Mouse (Mus musculus) testis, adult 2 months (tissue): ENCODE results near the gene Il18r1. TPM values are rescaled to one million over a fixed set of nuclear protein-coding genes. Genes with fewer than 3 reads are reported as not detected.

ENCODE experiments used
- H3K27ac ChIP-seq: fragments of 200-500 bp; 2 replicates; pipeline ENCODE4 v1.5.1; 2012; ENCODE audit warnings: low read depth, low read length; ENCODE audit not compliant: control insufficient read depth, insufficient read depth
- H3K27me3 ChIP-seq: fragments of 200-500 bp; 2 replicates; pipeline ENCODE4 v1.6.1; 2012; ENCODE audit warnings: mild to moderate bottlenecking, low read length, moderate library complexity; ENCODE audit not compliant: control insufficient read depth, insufficient read depth
- H3K36me3 ChIP-seq: fragments of 200-500 bp; 2 replicates; pipeline ENCODE4 v1.6.1; 2012; ENCODE audit warnings: mild to moderate bottlenecking, low read length; ENCODE audit not compliant: control insufficient read depth, insufficient read depth
- H3K4me1 ChIP-seq: fragments of 200-500 bp; 2 replicates; pipeline ENCODE4 v1.6.1; 2012; ENCODE audit warnings: low read length; ENCODE audit not compliant: control insufficient read depth, insufficient read depth
- H3K4me3 ChIP-seq: fragments of 200-500 bp; 2 replicates; pipeline ENCODE4 v1.5.1; 2012; ENCODE audit warnings: low read depth, mild to moderate bottlenecking, low read length, moderate library complexity, mixed read lengths; ENCODE audit not compliant: control insufficient read depth
- CTCF ChIP-seq: fragments of 200-500 bp; IDR thresholded peaks from 2 replicates; pipeline ENCODE4 v1.5.1; 2012; ENCODE audit warnings: low read depth, mild to moderate bottlenecking, inconsistent platforms, low read length, moderate library complexity; ENCODE audit not compliant: control insufficient read depth, insufficient read depth, insufficient replicate concordance
- POLR2A ChIP-seq: fragments of 200-500 bp; IDR thresholded peaks from 2 replicates; pipeline ENCODE4 v1.6.1; 2012; ENCODE audit warnings: low read depth, mild to moderate bottlenecking, inconsistent platforms, low read length, moderate library complexity; ENCODE audit not compliant: control insufficient read depth
- polyA plus RNA-seq: library from polyadenylated mRNA; depleted of rRNA; stranded (reverse); fragments of >200 nt; gene quantifications from 2 replicates; pipeline ENCODE4 v1.2.3, GENCODE M21; 2012

Gene Il18r1
- polyA plus RNA-seq, 1 experiment: 0.12 TPM

DNA sequence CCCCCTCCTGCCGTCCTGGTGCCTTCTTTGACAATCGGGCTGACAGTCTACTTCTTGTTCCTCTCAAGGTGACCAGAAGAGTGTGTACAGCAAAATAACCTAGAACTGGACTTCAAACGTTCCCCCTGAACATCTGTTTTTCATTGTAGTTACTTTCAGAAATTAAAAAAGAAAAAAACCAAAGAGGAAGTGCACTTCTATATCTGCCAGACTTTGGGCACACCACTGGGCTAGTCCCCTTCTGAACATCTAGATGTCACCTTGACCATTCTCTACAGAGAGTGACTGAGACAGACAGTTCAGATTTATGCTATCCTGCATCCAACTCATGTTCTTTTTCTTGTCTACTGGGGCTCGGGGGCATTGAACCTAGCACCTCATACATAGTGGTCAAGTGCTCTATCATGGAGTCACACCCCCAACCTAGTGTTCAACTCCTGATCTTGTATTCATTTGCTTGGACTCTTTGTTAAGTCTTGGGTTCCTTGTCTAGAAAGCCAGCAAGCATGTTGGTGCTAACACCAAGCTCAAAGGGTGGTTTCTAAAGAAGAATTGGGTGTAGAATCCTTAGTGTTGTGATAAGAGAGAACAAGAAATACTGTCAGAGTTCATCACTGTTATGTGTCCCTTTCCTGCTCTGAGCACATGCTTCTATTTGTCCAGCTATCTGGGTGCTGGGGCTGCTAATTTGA lies 35.1 kb upstream of the Il18r1 start:
- no peak for TF ChIP-seq POLR2A
- TF ChIP-seq CTCF: no peak

GRCm38 (mm10) chr1:40432169-40432568 lies 33.2 kb upstream of the Il18r1 start:
- Histone ChIP-seq H3K36me3 (no peaks in the 10 kb centered on the region), H3K4me1 (no peaks in the 10 kb centered on the region), H3K4me3 (no peak overlapping the region), H3K27ac (no peak overlapping the region), H3K27me3 (no peaks in the 10 kb centered on the region)
- TF ChIP-seq POLR2A (no peak), CTCF (no peak)

More for the DNA sequence above, 35.1 kb upstream of the Il18r1 start:
- no peaks in the 10 kb centered on the region for H3K27me3 ChIP-seq
- no peak overlapping the region for H3K27ac ChIP-seq
- no peaks in the 10 kb centered on the region for H3K4me1 ChIP-seq
- no peaks in the 10 kb centered on the region for H3K36me3 ChIP-seq
- no peak overlapping the region for H3K4me3 ChIP-seq

DNA sequence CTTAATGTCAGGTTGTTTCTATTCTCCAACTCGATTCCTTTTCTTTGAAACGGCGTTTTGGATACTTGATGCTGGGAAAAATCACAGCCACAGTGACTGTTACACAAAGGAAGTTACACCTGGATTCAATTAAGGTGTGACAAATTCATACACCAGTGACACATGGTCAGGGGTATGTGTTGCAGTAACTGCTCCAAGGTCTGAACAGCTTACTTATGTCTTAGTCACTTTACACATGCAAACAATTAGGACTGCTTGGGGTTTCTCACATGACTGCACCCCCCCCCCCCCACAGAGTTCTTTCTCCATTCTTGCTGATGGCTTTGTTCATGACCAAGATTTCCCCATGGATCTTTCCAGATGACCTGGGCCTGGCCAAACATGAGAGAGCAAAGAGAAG lies 29.4 kb upstream of the Il18r1 start:
- Histone ChIP-seq H3K4me1 (no peaks in the 10 kb centered on the region), H3K27ac (no peak overlapping the region), H3K27me3 (no peaks in the 10 kb centered on the region)

GRCm38 (mm10) chr1:40437340-40437739 lies 28.0 kb upstream of the Il18r1 start:
- H3K4me3 ChIP-seq: no peak overlapping the region
- H3K27me3 ChIP-seq: no peaks in the 10 kb centered on the region
- no peak overlapping the region for H3K27ac ChIP-seq
- no peaks in the 10 kb centered on the region for H3K4me1 ChIP-seq
- H3K36me3 ChIP-seq: no peaks in the 10 kb centered on the region
- TF ChIP-seq POLR2A (no peak), CTCF (no peak)

More for the DNA sequence above, 29.4 kb upstream of the Il18r1 start:
- no peaks in the 10 kb centered on the region for H3K36me3 ChIP-seq
- no peak overlapping the region for H3K4me3 ChIP-seq
- TF ChIP-seq CTCF: no peak
- no peak for TF ChIP-seq POLR2A

GRCm38 (mm10) chr1:40439504-40439903 lies 25.8 kb upstream of the Il18r1 start:
- H3K36me3 ChIP-seq: no peaks in the 10 kb centered on the region
- TF ChIP-seq CTCF (no peak), POLR2A (no peak)
- H3K4me1 ChIP-seq: no peaks in the 10 kb centered on the region
- no peak overlapping the region for H3K27ac ChIP-seq
- no peak overlapping the region for H3K4me3 ChIP-seq
- no peaks in the 10 kb centered on the region for H3K27me3 ChIP-seq

- no peaks in the 10 kb centered on the region for H3K36me3 ChIP-seq
- no peaks in the 10 kb centered on the region for H3K4me1 ChIP-seq
- H3K27ac ChIP-seq: no peak overlapping the region
- no peaks in the 10 kb centered on the region for H3K27me3 ChIP-seq
- no peak overlapping the region for H3K4me3 ChIP-seq
- TF ChIP-seq CTCF (no peak), POLR2A (no peak)
Observed at GRCm38 (mm10) chr1:40444800-40445199, 20.6 kb upstream of the Il18r1 start.

GRCm38 (mm10) chr1:40467306-40467705 lies 2.0 kb downstream of the Il18r1 start:
- TF ChIP-seq CTCF: no peak
- TF ChIP-seq POLR2A: no peak
- Histone ChIP-seq H3K27me3 (no peaks in the 10 kb centered on the region), H3K27ac (no peak overlapping the region), H3K4me1 (peaks cover 2% of the 10 kb centered on the region; the same call in 1 of the 2 replicates), H3K36me3 (no peaks in the 10 kb centered on the region), H3K4me3 (no peak overlapping the region)

- no peaks in the 10 kb centered on the region for H3K36me3 ChIP-seq
- no peaks in the 10 kb centered on the region for H3K27me3 ChIP-seq
- no peak overlapping the region for H3K27ac ChIP-seq
- TF ChIP-seq POLR2A (no peak), CTCF (no peak)
- H3K4me3 ChIP-seq: no peak overlapping the region
- peaks cover 2% of the 10 kb centered on the region; the same call in 1 of the 2 replicates for H3K4me1 ChIP-seq
Observed at GRCm38 (mm10) chr1:40468805-40469204, 3.5 kb downstream of the Il18r1 start.
